Mouse (Mus musculus): Measurements from ENCODE around the gene Ctnnd2. TPM values are rescaled to one million over a fixed set of nuclear protein-coding genes. Genes with fewer than 3 reads are reported as not detected.

Ctnnd2 gene
- polyA plus RNA-seq, 1 experiment from 2014 or later, result 61.2 TPM

- Histone ChIP-seq H3K9ac (replicated peaks; ENCODE audit: low read length) (no peak overlapping the region), H3K9me3 (ENCODE audit: control insufficient read depth, low read length) (no peaks in the 10 kb centered on the region), H3K4me1 (ENCODE audit: control insufficient read depth, insufficient read depth, low read length) (no peaks in the 10 kb centered on the region), H3K36me3 (ENCODE audit: control insufficient read depth, insufficient read depth, low read length) (0 out of 2 replicates have a peak, but pooled peaks cover 4% of the 10 kb centered on the region), H3K27ac (replicated peaks; ENCODE audit: low read depth, low read length) (no peak overlapping the region), H3K27me3 (ENCODE audit: control insufficient read depth, insufficient read depth, low read length) (no peaks in the 10 kb centered on the region), H3K4me3 (replicated peaks; ENCODE audit: low read depth, low read length) (no peak overlapping the region), H3K4me2 (ENCODE audit: low read length) (no peak overlapping the region)
- ATAC-seq (ENCODE audit: low FRiP score, low TSS enrichment) (no peak), DNase-seq (no peak)
- 84% methylated on average over 6 of the region's 6 CpGs for WGBS
These were observed 166.3 kb downstream of the Ctnnd2 start for GRCm38 (mm10) chr15:30338585-30339197.

GRCm38 (mm10) chr15:30345754-30346153 is 173.4 kb downstream of the Ctnnd2 start:
- no peaks in the 10 kb centered on the region for H3K36me3 ChIP-seq (ENCODE audit: control insufficient read depth, insufficient read depth, low read length)
- H3K4me1 ChIP-seq (ENCODE audit: control insufficient read depth, insufficient read depth, low read length), result no peaks in the 10 kb centered on the region
- H3K4me3 ChIP-seq (replicated peaks; ENCODE audit: low read depth, low read length), result no peak overlapping the region
- no peak overlapping the region for H3K4me2 ChIP-seq (ENCODE audit: low read length)
- ATAC-seq (ENCODE audit: low FRiP score, low TSS enrichment) (no peak), DNase-seq (no peak)
- H3K9me3 ChIP-seq (ENCODE audit: control insufficient read depth, low read length), result no peaks in the 10 kb centered on the region
- 96% methylated on average over 5 of the region's 5 CpGs for WGBS
- no peak overlapping the region for H3K27ac ChIP-seq (replicated peaks; ENCODE audit: low read depth, low read length)
- H3K9ac ChIP-seq (replicated peaks; ENCODE audit: low read length), result no peak overlapping the region
- H3K27me3 ChIP-seq (ENCODE audit: control insufficient read depth, insufficient read depth, low read length), result no peaks in the 10 kb centered on the region

- H3K27ac ChIP-seq (replicated peaks; ENCODE audit: low read depth, low read length), result no peak overlapping the region
- WGBS, result 89% methylated on average over 1 of the region's 1 CpGs
- no peaks in the 10 kb centered on the region for H3K9me3 ChIP-seq (ENCODE audit: control insufficient read depth, low read length)
- no peak for DNase-seq
- no peak overlapping the region for H3K4me2 ChIP-seq (ENCODE audit: low read length)
- no peak overlapping the region for H3K4me3 ChIP-seq (replicated peaks; ENCODE audit: low read depth, low read length)
- no peaks in the 10 kb centered on the region for H3K36me3 ChIP-seq (ENCODE audit: control insufficient read depth, insufficient read depth, low read length)
- H3K27me3 ChIP-seq (ENCODE audit: control insufficient read depth, insufficient read depth, low read length), result no peaks in the 10 kb centered on the region
- ATAC-seq (ENCODE audit: low FRiP score, low TSS enrichment), result no peak
- H3K9ac ChIP-seq (replicated peaks; ENCODE audit: low read length), result no peak overlapping the region
- no peaks in the 10 kb centered on the region for H3K4me1 ChIP-seq (ENCODE audit: control insufficient read depth, insufficient read depth, low read length)
These were observed 192.1 kb downstream of the Ctnnd2 start for GRCm38 (mm10) chr15:30364491-30364890.

- H3K9ac ChIP-seq (replicated peaks; ENCODE audit: low read length), result no peak overlapping the region
- no peak overlapping the region for H3K4me3 ChIP-seq (replicated peaks; ENCODE audit: low read depth, low read length)
- 49% methylated on average over 7 of the region's 7 CpGs for WGBS
- H3K4me2 ChIP-seq (ENCODE audit: low read length), result no peak overlapping the region
- H3K27ac ChIP-seq (replicated peaks; ENCODE audit: low read depth, low read length), result no peak overlapping the region
- H3K9me3 ChIP-seq (ENCODE audit: control insufficient read depth, low read length), result no peaks in the 10 kb centered on the region
- H3K4me1 ChIP-seq (ENCODE audit: control insufficient read depth, insufficient read depth, low read length), result 0 out of 2 replicates have a peak, but pooled peaks cover 8% of the 10 kb centered on the region
- ATAC-seq (ENCODE audit: low FRiP score, low TSS enrichment) (no peak), DNase-seq (no peak)
- no peaks in the 10 kb centered on the region for H3K27me3 ChIP-seq (ENCODE audit: control insufficient read depth, insufficient read depth, low read length)
- H3K36me3 ChIP-seq (ENCODE audit: control insufficient read depth, insufficient read depth, low read length), result no peaks in the 10 kb centered on the region
These were observed 197.6 kb downstream of the Ctnnd2 start for GRCm38 (mm10) chr15:30369997-30370396.

GRCm38 (mm10) chr15:30371151-30371550 is 198.8 kb downstream of the Ctnnd2 start:
- Histone ChIP-seq H3K4me2 (ENCODE audit: low read length) (no peak overlapping the region), H3K9ac (replicated peaks; ENCODE audit: low read length) (no peak overlapping the region), H3K4me3 (replicated peaks; ENCODE audit: low read depth, low read length) (no peak overlapping the region), H3K36me3 (ENCODE audit: control insufficient read depth, insufficient read depth, low read length) (no peaks in the 10 kb centered on the region), H3K4me1 (ENCODE audit: control insufficient read depth, insufficient read depth, low read length) (0 out of 2 replicates have a peak, but pooled peaks cover 8% of the 10 kb centered on the region), H3K27me3 (ENCODE audit: control insufficient read depth, insufficient read depth, low read length) (no peaks in the 10 kb centered on the region), H3K9me3 (ENCODE audit: control insufficient read depth, low read length) (no peaks in the 10 kb centered on the region), H3K27ac (replicated peaks; ENCODE audit: low read depth, low read length) (0 out of 2 replicates have a peak overlapping the region, but pooled peaks have one; percentile 22)
- 69% methylated on average over 2 of the region's 2 CpGs for WGBS
- DNase-seq (peak; percentile 45), ATAC-seq (ENCODE audit: low FRiP score, low TSS enrichment) (no peak)

- Histone ChIP-seq H3K27ac (replicated peaks; ENCODE audit: low read depth, low read length) (no peak overlapping the region), H3K36me3 (ENCODE audit: control insufficient read depth, insufficient read depth, low read length) (no peaks in the 10 kb centered on the region), H3K4me3 (replicated peaks; ENCODE audit: low read depth, low read length) (no peak overlapping the region), H3K4me2 (ENCODE audit: low read length) (no peak overlapping the region), H3K9ac (replicated peaks; ENCODE audit: low read length) (no peak overlapping the region), H3K9me3 (ENCODE audit: control insufficient read depth, low read length) (no peaks in the 10 kb centered on the region), H3K4me1 (ENCODE audit: control insufficient read depth, insufficient read depth, low read length) (0 out of 2 replicates have a peak, but pooled peaks cover 8% of the 10 kb centered on the region), H3K27me3 (ENCODE audit: control insufficient read depth, insufficient read depth, low read length) (no peaks in the 10 kb centered on the region)
- 81% methylated on average over 6 of the region's 6 CpGs for WGBS
- ATAC-seq (ENCODE audit: low FRiP score, low TSS enrichment) (no peak), DNase-seq (no peak)
These were observed 201.3 kb downstream of the Ctnnd2 start for GRCm38 (mm10) chr15:30373654-30374215.

GRCm38 (mm10) chr15:30374907-30375306 is 202.5 kb downstream of the Ctnnd2 start:
- Histone ChIP-seq H3K27me3 (ENCODE audit: control insufficient read depth, insufficient read depth, low read length) (no peaks in the 10 kb centered on the region), H3K4me2 (ENCODE audit: low read length) (no peak overlapping the region), H3K4me3 (replicated peaks; ENCODE audit: low read depth, low read length) (no peak overlapping the region), H3K4me1 (ENCODE audit: control insufficient read depth, insufficient read depth, low read length) (0 out of 2 replicates have a peak, but pooled peaks cover 8% of the 10 kb centered on the region), H3K36me3 (ENCODE audit: control insufficient read depth, insufficient read depth, low read length) (no peaks in the 10 kb centered on the region), H3K9ac (replicated peaks; ENCODE audit: low read length) (no peak overlapping the region), H3K27ac (replicated peaks; ENCODE audit: low read depth, low read length) (no peak overlapping the region), H3K9me3 (ENCODE audit: control insufficient read depth, low read length) (no peaks in the 10 kb centered on the region)
- WGBS, result 78% methylated on average over 5 of the region's 5 CpGs
- ATAC-seq (ENCODE audit: low FRiP score, low TSS enrichment) (no peak), DNase-seq (no peak)

GRCm38 (mm10) chr15:30383075-30383842 is 210.9 kb downstream of the Ctnnd2 start:
- DNase-seq (no peak), ATAC-seq (ENCODE audit: low FRiP score, low TSS enrichment) (no peak)

More at GRCm38 (mm10) chr15:30383075-30383842, 210.9 kb downstream of the Ctnnd2 start:
- no peaks in the 10 kb centered on the region for H3K36me3 ChIP-seq (ENCODE audit: control insufficient read depth, insufficient read depth, low read length)
- no peak overlapping the region for H3K27ac ChIP-seq (replicated peaks; ENCODE audit: low read depth, low read length)
- 19% methylated on average over 9 of the region's 9 CpGs for WGBS
- H3K27me3 ChIP-seq (ENCODE audit: control insufficient read depth, insufficient read depth, low read length), result no peaks in the 10 kb centered on the region
- H3K4me2 ChIP-seq (ENCODE audit: low read length), result no peak overlapping the region
- H3K4me3 ChIP-seq (replicated peaks; ENCODE audit: low read depth, low read length), result no peak overlapping the region
- H3K9me3 ChIP-seq (ENCODE audit: control insufficient read depth, low read length), result no peaks in the 10 kb centered on the region
- H3K4me1 ChIP-seq (ENCODE audit: control insufficient read depth, insufficient read depth, low read length), result peaks cover 10% of the 10 kb centered on the region; the same call in 1 of the 2 replicates
- no peak overlapping the region for H3K9ac ChIP-seq (replicated peaks; ENCODE audit: low read length)
